Mouse (Mus musculus): ENCODE measurements at regions not wholly inside any gene's neighbourhood (a gene's known extent, or its start where the extent isn't known, plus 50 kb on each side); places are given as distances from the start of the nearest gene placed in this dataset.
"Not testable (repeated sequence)": the region's sequence is repeated elsewhere in the genome, so short reads cannot be mapped to it uniquely, and the experiment has no call there.

GRCm38 (mm10) chr11:12545771-12546170 lies 81.0 kb upstream of the Cobl start:
- Histone ChIP-seq H3K27ac (ENCODE audit: low read length) (no peak overlapping the region), H3K9ac (replicated peaks; ENCODE audit: low read depth) (no peak overlapping the region), H3K36me3 (ENCODE audit: insufficient read depth, low read length) (no peaks in the 10 kb centered on the region), H3K4me1 (ENCODE audit: insufficient read depth, low read depth, low read length) (no peaks in the 10 kb centered on the region), H3K27me3 (replicated peaks; ENCODE audit: insufficient read depth, low read length) (no peaks in the 10 kb centered on the region), H3K4me2 (replicated peaks; ENCODE audit: low read depth, low read length) (no peak overlapping the region), H3K9me3 (ENCODE audit: low read length) (no peaks in the 10 kb centered on the region), H3K4me3 (ENCODE audit: low read depth, low read length) (no peak overlapping the region)
- no peak for DNase-seq (ENCODE audit: low spot score)
- no peak for ATAC-seq
- TF ChIP-seq EP300 (IDR thresholded peaks at IDR 0.05) (no peak), CTCF (IDR thresholded peaks at IDR 0.05) (no peak)
- WGBS = 38% methylated on average over 1 of the region's 1 CpGs

DNA sequence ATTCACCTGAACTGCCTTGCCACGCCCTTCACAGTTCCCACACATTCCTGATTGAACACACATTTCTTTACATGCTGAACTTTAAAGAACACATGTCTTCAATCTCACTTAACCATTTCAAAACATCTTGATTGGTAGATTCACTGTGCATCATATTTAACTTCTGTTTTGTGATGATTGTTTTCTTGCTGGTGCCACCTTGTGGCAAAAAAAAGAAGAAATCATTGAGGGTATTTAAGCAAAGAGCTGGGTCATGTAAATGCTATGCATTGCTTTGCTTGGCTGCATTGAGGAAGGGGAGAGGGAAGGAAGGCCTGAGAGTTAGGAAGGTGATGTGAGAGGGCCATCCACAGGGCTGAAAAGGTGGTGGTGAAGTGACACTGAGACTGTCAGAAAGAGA lies 78.3 kb upstream of the Cobl start:
- ATAC-seq (no peak), DNase-seq (ENCODE audit: low spot score) (peak; percentile 17)
- Histone ChIP-seq H3K9ac (replicated peaks; ENCODE audit: low read depth) (no peak overlapping the region), H3K4me3 (ENCODE audit: low read depth, low read length) (no peak overlapping the region), H3K4me2 (replicated peaks; ENCODE audit: low read depth, low read length) (no peak overlapping the region), H3K27ac (ENCODE audit: low read length) (no peak overlapping the region), H3K36me3 (ENCODE audit: insufficient read depth, low read length) (no peaks in the 10 kb centered on the region), H3K27me3 (replicated peaks; ENCODE audit: insufficient read depth, low read length) (no peaks in the 10 kb centered on the region), H3K4me1 (ENCODE audit: insufficient read depth, low read depth, low read length) (no peaks in the 10 kb centered on the region), H3K9me3 (ENCODE audit: low read length) (no peaks in the 10 kb centered on the region)
- WGBS = 65% methylated on average over 1 of the region's 1 CpGs
- TF ChIP-seq CTCF (IDR thresholded peaks at IDR 0.05) = peak; percentile 58
- no peak for TF ChIP-seq EP300 (IDR thresholded peaks at IDR 0.05)

GRCm38 (mm10) chr11:12540333-12540870 lies 75.6 kb upstream of the Cobl start:
- WGBS = 51% methylated on average over 5 of the region's 5 CpGs
- Histone ChIP-seq H3K27ac (ENCODE audit: low read length) (no peak overlapping the region), H3K9me3 (ENCODE audit: low read length) (no peaks in the 10 kb centered on the region), H3K4me2 (replicated peaks; ENCODE audit: low read depth, low read length) (no peak overlapping the region), H3K4me1 (ENCODE audit: insufficient read depth, low read depth, low read length) (no peaks in the 10 kb centered on the region), H3K27me3 (replicated peaks; ENCODE audit: insufficient read depth, low read length) (no peaks in the 10 kb centered on the region), H3K9ac (replicated peaks; ENCODE audit: low read depth) (no peak overlapping the region), H3K36me3 (ENCODE audit: insufficient read depth, low read length) (no peaks in the 10 kb centered on the region), H3K4me3 (ENCODE audit: low read depth, low read length) (no peak overlapping the region)
- no peak for ATAC-seq
- no peak for DNase-seq (ENCODE audit: low spot score)
- TF ChIP-seq CTCF (IDR thresholded peaks at IDR 0.05) (peak; percentile 27; the same call in 1 of the 2 replicates), EP300 (IDR thresholded peaks at IDR 0.05) (no peak)

DNA sequence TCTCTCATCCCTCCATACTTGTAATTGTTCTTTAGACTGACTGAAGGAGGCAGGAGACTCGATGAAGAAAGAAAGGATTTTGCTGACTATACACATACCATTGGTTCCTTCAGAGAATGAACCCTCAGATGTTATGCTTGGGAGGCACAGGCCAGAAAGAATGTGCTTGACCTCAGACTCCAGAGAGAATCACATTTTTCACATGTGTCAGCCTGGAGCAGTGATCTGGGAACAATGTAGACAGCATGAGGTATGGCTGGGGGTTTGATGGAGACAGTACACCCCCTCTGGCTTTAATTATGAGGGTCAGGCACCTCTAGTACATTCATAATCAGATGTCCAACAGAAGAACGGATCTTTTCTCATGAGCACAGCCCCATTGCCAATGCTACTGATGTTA lies 70.3 kb upstream of the Cobl start:
- H3K4me2 ChIP-seq (replicated peaks; ENCODE audit: low read depth, low read length) = no peak overlapping the region
- H3K9me3 ChIP-seq (ENCODE audit: low read length) = no peaks in the 10 kb centered on the region
- ATAC-seq (no peak), DNase-seq (ENCODE audit: low spot score) (no peak)
- 27% methylated on average over 2 of the region's 2 CpGs for WGBS
- H3K27me3 ChIP-seq (replicated peaks; ENCODE audit: insufficient read depth, low read length) = no peaks in the 10 kb centered on the region
- H3K27ac ChIP-seq (ENCODE audit: low read length) = no peak overlapping the region
- no peak overlapping the region for H3K9ac ChIP-seq (replicated peaks; ENCODE audit: low read depth)
- no peaks in the 10 kb centered on the region for H3K36me3 ChIP-seq (ENCODE audit: insufficient read depth, low read length)
- TF ChIP-seq CTCF (IDR thresholded peaks at IDR 0.05) (no peak), EP300 (IDR thresholded peaks at IDR 0.05) (no peak)
- H3K4me3 ChIP-seq (ENCODE audit: low read depth, low read length) = no peak overlapping the region
- no peaks in the 10 kb centered on the region for H3K4me1 ChIP-seq (ENCODE audit: insufficient read depth, low read depth, low read length)

DNA sequence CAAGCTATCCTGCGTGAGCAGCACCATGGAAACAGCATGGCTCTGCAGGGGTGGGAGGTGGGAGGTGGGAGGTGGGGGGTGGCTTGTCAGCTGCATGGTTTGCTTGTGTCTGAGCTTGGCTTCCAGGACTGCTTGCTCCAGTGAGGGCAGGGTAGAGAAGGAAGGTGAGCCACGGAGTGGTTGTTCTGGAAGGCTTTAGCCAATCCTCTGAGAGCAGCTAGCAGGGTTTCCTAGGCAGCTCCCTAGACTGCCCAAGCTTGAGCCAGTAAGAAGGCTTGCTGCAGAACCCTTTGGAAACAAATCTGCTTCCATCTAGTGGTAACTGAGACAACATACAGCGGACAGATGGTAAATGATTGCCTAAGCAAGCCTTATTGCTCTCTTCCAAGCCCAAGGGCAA lies 67.5 kb upstream of the Cobl start:
- Histone ChIP-seq H3K27ac (ENCODE audit: low read length) (no peak overlapping the region), H3K4me1 (ENCODE audit: insufficient read depth, low read depth, low read length) (no peaks in the 10 kb centered on the region), H3K36me3 (ENCODE audit: insufficient read depth, low read length) (no peaks in the 10 kb centered on the region), H3K9me3 (ENCODE audit: low read length) (no peaks in the 10 kb centered on the region), H3K9ac (replicated peaks; ENCODE audit: low read depth) (no peak overlapping the region), H3K27me3 (replicated peaks; ENCODE audit: insufficient read depth, low read length) (no peaks in the 10 kb centered on the region), H3K4me2 (replicated peaks; ENCODE audit: low read depth, low read length) (no peak overlapping the region), H3K4me3 (ENCODE audit: low read depth, low read length) (no peak overlapping the region)
- ATAC-seq (peak; percentile 98), DNase-seq (ENCODE audit: low spot score) (peak; percentile 91)
- TF ChIP-seq CTCF (IDR thresholded peaks at IDR 0.05) (peak; percentile 85), EP300 (IDR thresholded peaks at IDR 0.05) (no peak)
- 15% methylated on average over 3 of the region's 3 CpGs for WGBS

DNA sequence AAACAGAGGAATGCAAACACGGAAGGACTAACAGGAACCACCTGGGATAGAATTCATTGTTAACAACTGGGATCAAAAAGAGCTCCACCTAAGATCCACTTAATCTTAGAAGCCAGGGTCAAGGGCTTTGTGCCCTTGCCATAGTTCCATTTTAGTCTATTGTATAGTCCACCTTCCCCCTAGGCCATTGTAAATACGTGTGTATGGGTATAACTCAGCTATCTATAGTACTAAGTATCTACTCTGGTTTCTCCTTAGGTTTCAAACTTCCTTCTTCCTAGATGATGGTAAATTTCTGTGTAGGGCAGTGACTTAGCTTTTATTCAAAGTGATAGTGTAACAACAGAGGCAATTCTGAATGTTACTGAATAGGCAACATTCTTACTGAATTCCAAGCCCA lies 57.3 kb upstream of the Cobl start:
- not testable (repeated sequence) for H3K4me1 ChIP-seq (ENCODE audit: insufficient read depth, low read depth, low read length); H3K9ac ChIP-seq (replicated peaks; ENCODE audit: low read depth); H3K36me3 ChIP-seq (ENCODE audit: insufficient read depth, low read length); H3K9me3 ChIP-seq (ENCODE audit: low read length); H3K4me3 ChIP-seq (ENCODE audit: low read depth, low read length); H3K27me3 ChIP-seq (replicated peaks; ENCODE audit: insufficient read depth, low read length); H3K27ac ChIP-seq (ENCODE audit: low read length); DNase-seq (ENCODE audit: low spot score); H3K4me2 ChIP-seq (replicated peaks; ENCODE audit: low read depth, low read length); ATAC-seq
- WGBS = 46% methylated on average over 2 of the region's 2 CpGs

DNA sequence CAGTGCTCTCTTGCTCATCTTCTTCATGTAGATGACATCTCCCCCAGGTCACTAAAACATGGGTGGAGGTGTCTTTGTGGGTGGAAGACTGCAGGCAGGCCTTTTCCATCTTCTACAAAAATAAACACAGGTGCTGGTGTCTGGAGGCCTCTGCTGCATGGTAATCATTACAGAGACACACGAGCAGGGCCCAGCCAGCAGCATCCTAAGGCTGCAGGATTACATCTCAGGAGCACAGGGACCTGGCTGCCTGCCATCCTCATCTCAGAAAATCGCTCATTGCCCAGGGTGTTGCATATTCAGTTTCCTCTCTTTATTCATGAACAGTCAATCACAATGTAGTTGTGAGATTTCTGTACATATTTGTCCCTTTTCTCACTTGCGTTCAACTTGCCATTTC lies 56.5 kb upstream of the Cobl start:
- Histone ChIP-seq H3K36me3 (ENCODE audit: insufficient read depth, low read length) (no peaks in the 10 kb centered on the region), H3K9me3 (ENCODE audit: low read length) (no peaks in the 10 kb centered on the region), H3K27ac (ENCODE audit: low read length) (no peak overlapping the region), H3K4me1 (ENCODE audit: insufficient read depth, low read depth, low read length) (no peaks in the 10 kb centered on the region), H3K9ac (replicated peaks; ENCODE audit: low read depth) (no peak overlapping the region), H3K4me3 (ENCODE audit: low read depth, low read length) (no peak overlapping the region), H3K27me3 (replicated peaks; ENCODE audit: insufficient read depth, low read length) (no peaks in the 10 kb centered on the region), H3K4me2 (replicated peaks; ENCODE audit: low read depth, low read length) (no peak overlapping the region)
- 32% methylated on average over 3 of the region's 3 CpGs for WGBS
- DNase-seq (ENCODE audit: low spot score) (no peak), ATAC-seq (no peak)
- TF ChIP-seq EP300 (IDR thresholded peaks at IDR 0.05) (no peak), CTCF (IDR thresholded peaks at IDR 0.05) (no peak)

Measured in lung, postnatal 0 days (tissue).